Mouse (Mus musculus): ENCODE results near the gene Grem1. TPM values are rescaled to one million over a fixed set of nuclear protein-coding genes. Genes with fewer than 3 reads are reported as not detected.

Grem1 gene
- 0.31 and 0.47 TPM in 2 replicates for polyA plus RNA-seq (2016; fragmentation: Nextera tagmentation; extraction: Ambion mirVana)

- H3K9me3 ChIP-seq, result no peaks in the 10 kb centered on the region
- peaks cover 57% of the 10 kb centered on the region for H3K27me3 ChIP-seq
- peak within 1 kb of the TSS; percentile 54 for H3K4me3 ChIP-seq
- WGBS, result under 1% methylated on average over 64 of the region's 64 CpGs
- H3K4me2 ChIP-seq (replicated peaks), result peak within 1 kb of the TSS; percentile 97
- H3K36me3 ChIP-seq, result no peaks in the 10 kb centered on the region
- no peak within 1 kb of the TSS for H3K27ac ChIP-seq (replicated peaks)
- peak within 1 kb of the TSS; percentile 51 for H3K9ac ChIP-seq (replicated peaks)
- ATAC-seq (ENCODE audit: low FRiP score, low read depth), result peak; percentile 79
- H3K4me1 ChIP-seq, result peaks cover 20% of the 10 kb centered on the region
Measured at GRCm38 (mm10) chr2:113758311-113759161, at the start of gene Grem1. Gene Grem1, minus strand, starts transcription at chr2:113758646.

DNA sequence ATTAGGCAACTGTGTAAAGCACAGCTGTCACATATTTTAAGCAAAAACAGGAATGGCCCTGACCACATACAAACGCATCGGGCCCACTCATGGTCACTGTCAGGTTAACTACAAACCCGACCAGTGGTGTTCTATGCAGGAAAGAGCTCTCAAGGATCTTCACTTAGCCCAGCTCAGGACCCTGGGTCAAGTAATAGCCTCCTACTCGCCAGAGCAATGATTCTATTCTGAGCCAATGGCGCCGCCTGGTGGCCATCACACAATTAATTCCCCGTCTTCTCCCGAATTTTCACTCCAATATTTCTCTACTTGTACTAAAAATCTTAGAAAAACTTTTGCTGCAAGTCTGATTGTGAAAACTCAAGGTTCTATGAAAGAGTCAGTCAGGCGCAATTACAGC lies 49.2 kb upstream of the Grem1 start:
- H3K4me1 ChIP-seq, result no peaks in the 10 kb centered on the region
- no peak overlapping the region for H3K4me2 ChIP-seq (replicated peaks)
- H3K4me3 ChIP-seq, result no peak overlapping the region
- H3K9ac ChIP-seq (replicated peaks), result no peak overlapping the region
- WGBS, result 27% methylated on average over 9 of the region's 9 CpGs
- ATAC-seq (ENCODE audit: low FRiP score, low read depth), result no peak
- H3K27ac ChIP-seq (replicated peaks), result no peak overlapping the region
- no peaks in the 10 kb centered on the region for H3K27me3 ChIP-seq
- no peaks in the 10 kb centered on the region for H3K9me3 ChIP-seq
- no peaks in the 10 kb centered on the region for H3K36me3 ChIP-seq

- no peaks in the 10 kb centered on the region for H3K27me3 ChIP-seq
- H3K9ac ChIP-seq (replicated peaks), result no peak overlapping the region
- no peak overlapping the region for H3K27ac ChIP-seq (replicated peaks)
- no peaks in the 10 kb centered on the region for H3K4me1 ChIP-seq
- no peak overlapping the region for H3K4me2 ChIP-seq (replicated peaks)
- no peaks in the 10 kb centered on the region for H3K36me3 ChIP-seq
- no peak for ATAC-seq (ENCODE audit: low FRiP score, low read depth)
- 67% methylated on average over 10 of the region's 10 CpGs for WGBS
- H3K9me3 ChIP-seq, result no peaks in the 10 kb centered on the region
- H3K4me3 ChIP-seq, result no peak overlapping the region
Measured at GRCm38 (mm10) chr2:113806851-113807577, 48.6 kb upstream of the Grem1 start.

GRCm38 (mm10) chr2:113805765-113806164 lies 47.3 kb upstream of the Grem1 start:
- H3K27me3 ChIP-seq, result no peaks in the 10 kb centered on the region
- H3K4me1 ChIP-seq, result no peaks in the 10 kb centered on the region
- H3K9me3 ChIP-seq, result no peaks in the 10 kb centered on the region
- H3K36me3 ChIP-seq, result no peaks in the 10 kb centered on the region
- WGBS, result 90% methylated on average over 4 of the region's 4 CpGs
- H3K27ac ChIP-seq (replicated peaks), result no peak overlapping the region
- no peak overlapping the region for H3K4me2 ChIP-seq (replicated peaks)
- H3K9ac ChIP-seq (replicated peaks), result no peak overlapping the region
- no peak overlapping the region for H3K4me3 ChIP-seq
- no peak for ATAC-seq (ENCODE audit: low FRiP score, low read depth)

- no peaks in the 10 kb centered on the region for H3K9me3 ChIP-seq
- whole genome bisulfite sequencing, result 47% methylated on average over 1 of the region's 1 CpGs
- H3K36me3 ChIP-seq, result no peaks in the 10 kb centered on the region
- no peak overlapping the region for H3K27ac ChIP-seq (replicated peaks)
- no peaks in the 10 kb centered on the region for H3K27me3 ChIP-seq
- no peak for ATAC-seq (ENCODE audit: low FRiP score, low read depth)
- H3K4me3 ChIP-seq, result no peak overlapping the region
- H3K4me1 ChIP-seq, result no peaks in the 10 kb centered on the region
- no peak overlapping the region for H3K4me2 ChIP-seq (replicated peaks)
- H3K9ac ChIP-seq (replicated peaks), result no peak overlapping the region
Measured at GRCm38 (mm10) chr2:113803753-113804152, 45.3 kb upstream of the Grem1 start.

- no peaks in the 10 kb centered on the region for H3K9me3 ChIP-seq
- no peak overlapping the region for H3K27ac ChIP-seq (replicated peaks)
- no peaks in the 10 kb centered on the region for H3K36me3 ChIP-seq
- WGBS, result 72% methylated on average over 5 of the region's 5 CpGs
- no peaks in the 10 kb centered on the region for H3K27me3 ChIP-seq
- H3K4me3 ChIP-seq, result no peak overlapping the region
- H3K4me1 ChIP-seq, result no peaks in the 10 kb centered on the region
- no peak overlapping the region for H3K9ac ChIP-seq (replicated peaks)
- no peak overlapping the region for H3K4me2 ChIP-seq (replicated peaks)
- no peak for ATAC-seq (ENCODE audit: low FRiP score, low read depth)
Measured at GRCm38 (mm10) chr2:113800846-113801245, 42.4 kb upstream of the Grem1 start.

DNA sequence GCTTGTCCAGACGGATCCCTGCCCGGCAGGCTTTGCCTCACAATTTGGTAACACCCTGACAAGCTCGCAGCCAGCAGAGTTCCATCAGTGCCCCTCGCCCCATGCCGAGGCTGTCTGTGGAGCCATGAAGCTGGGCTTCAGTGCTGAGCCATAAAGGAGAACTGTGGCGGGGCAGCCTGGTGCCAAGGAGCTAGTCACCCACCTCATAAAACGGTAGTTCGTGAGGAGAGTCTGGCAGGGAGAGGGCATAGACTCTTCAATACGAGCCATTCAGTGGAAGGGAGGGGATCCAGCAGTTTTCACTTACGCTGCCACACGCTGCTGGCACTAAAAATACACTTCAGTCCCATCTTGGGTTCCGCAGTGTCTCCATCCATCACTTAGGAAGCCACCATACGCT lies 40.2 kb upstream of the Grem1 start:
- Histone ChIP-seq H3K9ac (replicated peaks) (no peak overlapping the region), H3K36me3 (no peaks in the 10 kb centered on the region), H3K4me3 (no peak overlapping the region), H3K27ac (replicated peaks) (no peak overlapping the region), H3K4me2 (replicated peaks) (no peak overlapping the region), H3K27me3 (no peaks in the 10 kb centered on the region), H3K9me3 (no peaks in the 10 kb centered on the region), H3K4me1 (no peaks in the 10 kb centered on the region)
- ATAC-seq (ENCODE audit: low FRiP score, low read depth), result no peak
- 91% methylated on average over 13 of the region's 13 CpGs for WGBS

GRCm38 (mm10) chr2:113795186-113795585 lies 36.7 kb upstream of the Grem1 start:
- no peaks in the 10 kb centered on the region for H3K27me3 ChIP-seq

GRCm38 (mm10) chr2:113793521-113793920 lies 35.1 kb upstream of the Grem1 start:
- Histone ChIP-seq H3K4me1 (no peaks in the 10 kb centered on the region), H3K4me2 (replicated peaks) (no peak overlapping the region), H3K9ac (replicated peaks) (no peak overlapping the region), H3K9me3 (no peaks in the 10 kb centered on the region), H3K27ac (replicated peaks) (no peak overlapping the region), H3K4me3 (no peak overlapping the region), H3K27me3 (no peaks in the 10 kb centered on the region), H3K36me3 (peaks cover 9% of the 10 kb centered on the region; the same call in 1 of the 2 replicates)
- WGBS, result 91% methylated on average over 3 of the region's 3 CpGs
- no peak for ATAC-seq (ENCODE audit: low FRiP score, low read depth)

More at GRCm38 (mm10) chr2:113795186-113795585, 36.7 kb upstream of the Grem1 start:
- 81% methylated on average over 4 of the region's 4 CpGs for WGBS
- no peak overlapping the region for H3K4me3 ChIP-seq
- H3K36me3 ChIP-seq, result 0 out of 2 replicates have a peak, but pooled peaks cover 5% of the 10 kb centered on the region
- H3K27ac ChIP-seq (replicated peaks), result no peak overlapping the region
- no peak for ATAC-seq (ENCODE audit: low FRiP score, low read depth)
- H3K4me2 ChIP-seq (replicated peaks), result no peak overlapping the region
- no peaks in the 10 kb centered on the region for H3K4me1 ChIP-seq
- no peak overlapping the region for H3K9ac ChIP-seq (replicated peaks)
- no peaks in the 10 kb centered on the region for H3K9me3 ChIP-seq

- WGBS, result 91% methylated on average over 4 of the region's 4 CpGs
- Histone ChIP-seq H3K36me3 (peaks cover 23% of the 10 kb centered on the region), H3K4me3 (no peak overlapping the region), H3K9me3 (no peaks in the 10 kb centered on the region), H3K27ac (replicated peaks) (no peak overlapping the region), H3K9ac (replicated peaks) (no peak overlapping the region), H3K4me1 (no peaks in the 10 kb centered on the region), H3K27me3 (no peaks in the 10 kb centered on the region), H3K4me2 (replicated peaks) (no peak overlapping the region)
- ATAC-seq (ENCODE audit: low FRiP score, low read depth), result no peak
Measured at GRCm38 (mm10) chr2:113788821-113789387, 30.5 kb upstream of the Grem1 start.

DNA sequence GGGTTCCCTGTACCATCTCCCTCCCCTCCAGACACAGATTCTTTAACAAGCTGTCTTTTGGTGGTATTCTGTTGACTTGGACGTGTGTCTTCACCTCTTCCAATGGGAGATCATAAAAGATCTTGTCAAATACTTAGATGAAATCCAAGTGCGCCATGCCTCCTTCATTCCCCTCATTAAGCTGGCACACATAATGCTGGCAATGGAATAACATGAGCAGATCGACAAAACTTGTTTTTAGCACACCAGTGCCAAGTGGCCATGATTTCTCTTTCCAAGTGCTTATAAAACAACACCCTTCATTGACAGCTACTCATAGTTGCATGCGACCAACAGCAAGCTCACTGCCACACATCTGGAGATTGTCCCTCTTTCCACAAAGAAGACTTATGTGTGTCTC lies 29.4 kb upstream of the Grem1 start:
- Histone ChIP-seq H3K4me1 (no peaks in the 10 kb centered on the region), H3K27ac (replicated peaks) (no peak overlapping the region), H3K27me3 (no peaks in the 10 kb centered on the region), H3K36me3 (peaks cover 23% of the 10 kb centered on the region), H3K9me3 (no peaks in the 10 kb centered on the region), H3K4me2 (replicated peaks) (no peak overlapping the region), H3K9ac (replicated peaks) (no peak overlapping the region), H3K4me3 (no peak overlapping the region)
- no peak for ATAC-seq (ENCODE audit: low FRiP score, low read depth)
- 94% methylated on average over 4 of the region's 4 CpGs for WGBS

GRCm38 (mm10) chr2:113784851-113785250 lies 26.4 kb upstream of the Grem1 start:
- Histone ChIP-seq H3K9ac (replicated peaks) (no peak overlapping the region), H3K4me1 (no peaks in the 10 kb centered on the region), H3K9me3 (no peaks in the 10 kb centered on the region), H3K4me2 (replicated peaks) (no peak overlapping the region), H3K36me3 (peaks cover 18% of the 10 kb centered on the region), H3K27ac (replicated peaks) (no peak overlapping the region), H3K4me3 (no peak overlapping the region), H3K27me3 (no peaks in the 10 kb centered on the region)
- no peak for ATAC-seq (ENCODE audit: low FRiP score, low read depth)
- WGBS, result 77% methylated on average over 3 of the region's 3 CpGs
